Mouse (Mus musculus) testis, postnatal 10 days (tissue): ENCODE data around the gene Adamtsl1.

Experiments used
- DNase-seq: peaks from one replicate; pipeline ENCODE4 v3.0.0; 2021; ENCODE audit warnings: low spot score

The Adamtsl1 gene

DNA sequence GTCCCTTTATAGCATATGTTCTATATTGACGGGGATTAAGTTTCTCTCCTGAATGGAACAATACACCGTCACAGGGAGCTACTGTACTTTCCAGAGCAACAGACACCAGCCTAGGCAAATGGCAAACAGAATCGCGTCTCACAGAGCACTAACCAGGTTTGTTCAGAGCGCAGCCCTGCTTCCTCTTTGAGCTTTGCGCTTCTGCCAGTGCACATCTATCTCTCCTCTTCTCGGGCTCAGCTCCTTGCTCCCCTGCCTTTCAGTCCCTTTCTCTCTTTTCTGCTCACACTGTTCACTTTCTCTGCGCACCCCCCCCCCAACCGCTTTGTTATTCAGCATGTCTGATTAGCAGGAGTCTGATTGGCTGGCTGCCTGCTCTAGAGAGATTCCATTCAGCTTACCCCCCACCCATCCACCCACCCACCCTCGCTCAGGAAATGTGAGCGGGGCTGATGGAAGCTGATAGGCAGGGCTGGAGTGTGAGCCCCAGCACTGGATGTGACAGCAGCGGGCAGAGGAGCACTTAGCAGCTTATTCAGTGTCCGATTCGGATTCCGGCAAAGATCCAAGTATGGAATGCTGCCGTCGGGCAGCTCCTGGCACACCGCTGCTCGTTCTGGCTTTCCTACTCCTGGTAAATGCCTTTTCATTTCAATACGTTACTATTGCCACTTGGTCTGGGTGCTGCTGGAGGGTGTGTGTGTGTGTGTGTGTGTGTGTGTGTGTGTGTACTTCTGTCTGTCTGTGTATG lies 539.7 kb downstream of the Adamtsl1 start:
- peak; percentile 40 for DNase-seq

DNA sequence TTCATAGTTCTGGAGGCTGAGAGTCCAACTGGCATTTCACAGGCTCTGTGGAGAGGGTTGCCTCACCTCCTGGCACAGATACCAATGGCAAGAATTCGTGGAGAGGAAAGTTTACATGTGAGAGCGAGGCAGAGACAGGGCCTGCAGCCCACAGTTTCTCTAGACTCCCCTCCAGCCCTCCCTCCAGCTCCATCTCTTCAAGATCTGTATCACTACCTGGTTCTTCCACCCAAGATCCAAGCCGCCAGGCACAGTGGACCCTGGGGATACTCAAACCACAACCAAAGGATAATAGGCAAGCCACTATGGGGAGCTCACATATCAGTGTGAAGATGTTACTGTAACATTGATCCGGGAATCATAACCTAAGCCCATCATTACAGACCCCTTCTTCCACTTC lies 546.6 kb downstream of the Adamtsl1 start:
- no peak for DNase-seq

DNA sequence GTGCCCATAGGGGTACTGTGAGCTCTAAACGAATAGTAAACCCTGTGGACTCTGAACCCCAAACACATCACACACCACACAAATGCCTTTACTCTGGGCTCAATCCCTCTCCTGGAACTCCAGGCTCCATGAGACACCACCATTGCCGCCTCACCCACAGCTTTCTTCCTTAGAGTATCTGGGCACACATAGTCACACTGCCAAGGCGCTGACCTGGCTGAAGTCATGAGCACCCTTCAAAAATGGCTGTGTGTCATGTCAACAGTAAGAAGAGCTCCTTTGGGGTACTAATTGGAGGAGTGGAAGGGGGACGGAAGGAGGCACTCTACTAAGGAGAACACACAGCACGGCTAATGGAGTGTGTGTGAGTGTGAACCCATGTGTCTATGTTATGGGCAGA lies 554.4 kb downstream of the Adamtsl1 start:
- no peak for DNase-seq

DNA sequence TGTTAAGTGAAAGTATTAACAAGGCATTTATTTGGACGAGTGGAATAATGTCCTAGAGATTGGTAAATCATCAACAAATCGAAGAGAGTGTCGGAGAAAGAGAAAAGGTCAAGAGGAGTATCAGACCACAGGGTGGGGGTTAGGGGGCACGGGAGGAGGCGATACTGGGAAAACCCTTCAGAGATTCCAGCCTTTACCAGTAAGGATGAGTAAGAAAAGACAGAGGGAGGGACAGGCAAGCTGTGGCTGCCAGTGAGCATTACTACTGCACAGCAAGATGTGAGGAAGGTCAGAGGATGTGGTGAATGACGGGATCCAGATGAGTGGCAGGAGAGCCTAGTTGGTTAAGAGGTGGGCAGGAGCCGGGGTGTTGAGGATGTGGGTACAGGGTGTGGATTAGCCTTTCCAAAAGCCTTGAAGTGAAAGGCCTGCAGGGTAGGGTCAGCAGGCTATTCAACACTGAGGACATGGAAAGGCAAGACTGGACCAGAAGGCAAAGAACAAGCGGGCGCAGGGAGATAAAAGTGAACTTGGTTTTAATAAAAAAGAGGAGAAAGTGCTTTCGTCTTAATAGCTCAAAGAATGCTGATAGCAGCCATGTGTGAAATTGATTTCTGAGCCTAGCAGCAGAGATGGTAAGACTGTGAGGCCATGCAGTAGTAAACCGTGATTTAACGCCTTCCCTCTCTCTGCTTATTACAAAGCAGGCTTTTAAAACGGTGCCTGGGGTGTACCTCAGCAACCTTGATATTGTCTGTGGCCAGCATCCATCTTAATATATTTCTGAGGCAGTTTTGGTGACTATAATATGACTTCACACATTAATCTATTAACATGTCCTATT lies 555.1 kb downstream of the Adamtsl1 start:
- DNase-seq, result no peak

DNA sequence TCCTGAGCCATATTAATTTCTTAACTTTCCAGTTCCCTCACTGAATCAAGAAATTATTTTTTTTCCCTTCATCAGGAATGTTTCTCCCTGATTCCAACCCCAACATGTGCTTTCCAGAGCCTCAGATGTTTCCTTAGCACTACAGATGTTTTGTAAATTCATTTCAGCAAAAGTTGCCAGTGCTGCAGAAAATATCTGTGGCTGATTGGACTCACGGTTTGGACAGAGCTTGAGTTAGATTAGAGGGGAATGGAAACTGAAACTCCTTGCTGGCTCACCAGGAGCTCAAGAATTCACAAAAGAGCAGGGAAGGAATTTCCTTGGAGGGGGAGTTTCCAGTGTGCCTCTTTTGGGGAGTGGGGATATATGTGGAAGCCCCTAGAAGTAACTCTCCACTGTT lies 560.9 kb downstream of the Adamtsl1 start:
- no peak for DNase-seq

DNA sequence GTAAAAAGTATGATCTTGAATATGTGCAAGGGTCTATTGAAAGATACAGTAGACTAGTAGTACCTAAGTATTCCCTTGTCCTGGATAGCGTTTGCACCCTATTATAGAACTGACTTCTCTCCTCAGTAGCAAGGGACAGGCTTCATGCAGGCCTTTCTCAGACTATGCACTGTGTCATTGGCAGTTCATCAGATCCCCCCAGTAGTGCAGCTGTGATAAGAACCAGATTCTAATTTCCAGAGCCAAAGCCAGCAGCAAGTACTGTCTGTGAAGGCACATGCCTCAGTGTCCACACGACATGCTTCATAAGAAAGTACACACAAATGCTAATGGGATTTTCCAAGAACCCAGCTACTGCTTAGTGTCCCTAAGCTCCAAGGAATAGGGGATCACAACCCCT lies 563.4 kb downstream of the Adamtsl1 start:
- DNase-seq, result no peak

DNA sequence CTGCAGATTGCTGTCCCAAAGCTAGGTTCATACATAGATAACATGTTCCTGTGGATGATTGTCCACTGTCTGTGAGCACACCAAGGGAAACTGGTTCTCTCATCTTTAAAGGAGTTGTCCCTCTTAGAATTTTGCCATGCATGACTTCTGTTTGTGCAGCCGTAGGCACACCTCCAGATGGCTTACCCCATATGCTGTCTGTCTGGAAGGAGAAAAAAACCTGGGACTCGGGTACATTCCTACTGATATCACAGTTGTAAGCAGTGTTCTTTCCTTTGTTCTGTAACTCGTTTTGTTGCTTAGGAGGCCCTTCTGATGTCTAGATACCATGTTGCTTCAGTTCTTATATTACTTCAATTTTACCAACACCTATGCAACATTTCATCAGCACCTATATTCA lies 563.9 kb downstream of the Adamtsl1 start:
- DNase-seq, result no peak

DNA sequence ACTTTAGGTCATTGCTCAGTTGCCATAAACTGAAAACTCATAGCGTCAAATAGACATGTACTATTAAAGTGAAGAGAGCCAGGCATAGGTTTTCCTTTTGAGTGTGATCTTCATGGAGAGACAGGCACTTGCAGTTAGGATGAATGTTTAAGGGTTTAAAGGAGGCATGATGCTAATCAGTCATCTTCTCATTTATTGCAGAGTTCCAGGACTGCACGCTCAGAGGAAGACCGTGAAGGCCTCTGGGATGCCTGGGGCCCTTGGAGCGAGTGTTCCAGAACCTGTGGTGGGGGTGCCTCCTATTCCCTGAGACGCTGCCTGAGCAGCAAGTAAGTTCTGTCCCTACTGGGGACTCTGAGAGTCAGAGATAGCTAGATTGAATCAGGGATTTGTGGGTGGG lies 573.5 kb downstream of the Adamtsl1 start:
- no peak for DNase-seq

DNA sequence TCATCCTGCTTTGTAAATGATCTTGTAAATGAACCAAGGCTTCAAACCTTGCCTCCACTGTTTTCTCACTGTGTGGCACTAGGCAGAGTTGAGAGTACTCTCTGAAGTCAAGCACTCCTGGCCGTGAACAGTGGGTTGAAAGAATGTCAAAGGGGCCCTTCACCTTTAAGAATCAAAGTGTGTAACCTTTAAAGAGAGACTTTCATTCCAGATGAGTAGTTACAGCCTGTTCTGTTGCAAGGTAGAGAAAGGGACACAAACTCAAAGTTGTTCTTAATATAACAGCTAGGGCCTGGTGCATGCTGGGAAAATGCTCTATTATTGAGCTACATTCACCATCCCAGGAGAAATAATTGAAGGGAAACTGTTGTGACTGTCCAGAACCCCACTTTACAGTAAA lies 589.2 kb downstream of the Adamtsl1 start:
- no peak for DNase-seq

DNA sequence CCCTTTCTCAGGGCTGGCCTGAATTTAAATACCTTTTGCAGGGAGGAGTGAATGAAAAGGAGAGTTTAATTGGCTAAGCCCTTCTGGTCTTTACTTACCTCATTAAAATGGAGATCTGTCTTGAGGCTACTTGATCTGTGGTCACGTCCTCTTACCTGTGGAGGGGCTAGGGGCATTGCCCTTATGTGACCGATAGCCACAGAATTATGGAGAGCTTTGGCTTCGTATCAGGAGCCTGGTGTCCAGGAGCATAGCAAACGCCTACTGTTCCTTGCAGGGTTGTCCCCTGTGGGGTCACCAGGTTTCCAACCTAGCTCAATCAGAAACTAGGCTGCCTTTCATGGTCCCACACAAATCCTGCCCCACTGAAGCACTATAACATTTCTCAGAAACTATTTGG lies 594.4 kb downstream of the Adamtsl1 start:
- no peak for DNase-seq

DNA sequence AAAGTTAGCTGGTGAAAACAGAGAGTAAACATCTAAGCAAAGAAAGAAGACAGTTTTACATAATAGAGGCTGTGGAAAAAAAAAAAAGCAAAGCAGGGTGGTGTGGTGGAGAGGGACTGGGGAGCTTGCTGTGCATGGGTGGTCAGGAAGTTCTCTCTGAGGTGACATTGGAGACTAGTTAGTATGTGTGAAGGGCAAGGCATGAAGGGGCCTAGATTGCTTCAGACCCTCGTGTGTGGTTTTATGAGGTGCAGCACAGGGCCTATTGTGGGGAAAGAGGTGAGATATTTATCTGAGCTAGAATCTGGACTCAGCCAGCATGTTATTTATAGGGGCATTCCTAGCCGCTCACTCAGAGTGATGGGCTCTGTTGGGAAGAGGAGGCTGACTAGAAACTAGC lies 605.1 kb downstream of the Adamtsl1 start:
- no peak for DNase-seq

DNA sequence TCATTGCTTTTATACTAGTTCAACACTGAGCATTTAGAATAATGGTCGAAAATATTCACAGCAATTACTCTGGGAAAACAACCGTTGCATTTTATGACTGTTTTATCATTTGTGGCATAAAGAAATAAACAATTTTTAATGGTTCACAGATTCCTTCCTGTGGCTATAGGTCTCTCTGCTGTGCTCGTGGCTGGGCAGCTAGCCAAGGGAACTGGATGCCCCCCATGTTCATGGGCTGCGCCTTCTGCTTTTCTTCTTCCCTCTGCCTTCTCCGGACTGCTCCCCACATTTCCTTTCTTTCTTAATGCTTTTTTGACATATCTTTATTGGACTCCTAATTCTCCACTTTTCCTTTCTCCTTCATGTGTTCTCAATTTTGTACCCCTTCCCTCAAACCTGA lies 608.5 kb downstream of the Adamtsl1 start:
- no peak for DNase-seq

DNA sequence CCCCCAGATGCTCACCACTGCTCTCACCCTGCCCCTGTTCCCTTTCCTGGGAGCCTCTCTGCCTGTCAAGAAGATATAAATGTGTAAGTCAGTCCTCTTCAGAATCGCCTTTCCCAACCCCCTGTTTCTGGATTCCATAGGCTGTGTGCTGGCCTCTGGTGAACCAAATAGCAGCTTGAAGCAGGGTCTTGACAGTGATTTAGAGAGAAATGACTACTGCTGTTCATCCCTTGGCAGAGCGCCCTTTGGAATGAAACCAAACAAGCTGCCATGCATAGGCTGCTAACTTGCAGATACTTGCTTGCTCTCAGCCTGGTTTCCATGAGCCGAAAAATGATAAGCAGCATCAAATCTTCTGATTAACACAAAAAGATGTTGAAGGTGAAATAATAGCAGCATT lies 610.4 kb downstream of the Adamtsl1 start:
- peak; percentile 43 for DNase-seq

DNA sequence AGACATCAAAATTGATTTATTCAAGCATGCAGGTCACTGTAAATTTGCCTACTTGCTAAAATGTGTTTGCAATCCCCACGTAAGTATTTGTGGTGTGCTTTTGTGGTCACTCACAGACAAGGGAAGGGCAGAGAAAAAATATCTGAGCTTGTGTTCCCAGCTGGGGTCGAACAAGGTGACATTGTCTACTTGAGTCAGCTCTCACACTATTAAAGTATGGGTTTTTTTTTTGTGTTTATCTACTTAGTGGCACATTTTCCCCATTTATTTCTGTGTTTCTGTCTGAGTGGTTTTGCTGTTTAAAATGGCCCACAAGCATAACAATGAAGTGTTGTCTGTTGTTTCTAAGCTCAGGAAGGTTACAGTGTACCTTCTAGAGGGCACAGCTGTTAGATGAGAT lies 612.7 kb downstream of the Adamtsl1 start:
- no peak for DNase-seq

DNA sequence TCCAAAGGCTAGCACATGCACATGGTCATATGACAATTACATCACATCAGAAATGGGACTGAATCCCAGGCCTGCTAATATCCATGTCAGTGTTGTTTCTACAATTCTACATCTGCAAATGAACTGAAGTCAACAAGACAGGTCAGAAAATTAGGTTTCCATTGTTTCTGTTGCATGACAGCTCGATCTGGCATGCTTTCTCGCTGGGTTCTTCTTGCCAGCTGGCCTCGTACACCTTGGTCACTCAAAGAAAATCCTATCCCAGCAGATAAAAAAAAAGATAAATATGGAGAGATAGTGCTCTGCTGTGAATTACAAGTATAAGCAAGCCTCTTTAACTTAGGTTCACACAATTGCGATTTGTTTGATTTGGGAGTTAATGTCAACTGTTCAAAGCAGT lies 644.6 kb downstream of the Adamtsl1 start:
- no peak for DNase-seq

DNA sequence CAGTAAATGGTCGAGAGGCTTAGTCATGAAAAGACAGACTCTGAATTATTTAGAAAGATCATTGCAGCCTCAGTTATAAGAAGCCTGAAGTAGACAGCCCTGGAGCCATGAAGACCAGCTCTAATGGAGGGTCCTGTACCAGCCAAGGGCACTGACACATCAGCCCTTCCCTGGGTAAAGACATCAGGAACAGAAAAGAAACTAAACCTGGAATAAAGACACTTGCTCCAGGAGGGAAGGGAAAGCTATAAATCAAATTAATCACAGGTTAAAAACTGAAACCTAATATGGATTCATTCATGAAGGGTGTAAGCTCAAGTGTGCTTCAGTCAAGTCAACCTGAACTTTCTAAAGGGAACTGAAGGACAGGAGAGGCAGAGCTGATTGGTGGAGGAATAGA lies 645.4 kb downstream of the Adamtsl1 start:
- DNase-seq, result no peak

DNA sequence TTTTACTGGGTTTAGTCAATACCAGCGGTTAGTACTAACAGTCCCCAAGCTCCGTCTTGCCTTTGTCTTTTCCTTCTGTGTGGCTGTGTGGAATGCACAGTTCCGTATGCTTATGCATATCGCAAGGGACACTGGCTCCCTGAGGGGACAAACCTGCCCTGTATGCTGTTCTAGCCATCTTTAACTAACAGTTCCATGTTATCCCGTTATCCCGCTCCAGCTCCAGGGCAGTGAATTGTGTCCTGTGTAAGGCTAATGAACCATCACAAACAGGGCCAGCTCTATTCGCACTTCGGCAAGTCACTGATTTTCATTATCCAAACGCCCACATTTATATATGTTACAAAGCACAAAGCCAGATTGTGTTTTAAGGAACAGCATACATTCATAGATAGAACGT lies 656.8 kb downstream of the Adamtsl1 start:
- DNase-seq, result no peak

DNA sequence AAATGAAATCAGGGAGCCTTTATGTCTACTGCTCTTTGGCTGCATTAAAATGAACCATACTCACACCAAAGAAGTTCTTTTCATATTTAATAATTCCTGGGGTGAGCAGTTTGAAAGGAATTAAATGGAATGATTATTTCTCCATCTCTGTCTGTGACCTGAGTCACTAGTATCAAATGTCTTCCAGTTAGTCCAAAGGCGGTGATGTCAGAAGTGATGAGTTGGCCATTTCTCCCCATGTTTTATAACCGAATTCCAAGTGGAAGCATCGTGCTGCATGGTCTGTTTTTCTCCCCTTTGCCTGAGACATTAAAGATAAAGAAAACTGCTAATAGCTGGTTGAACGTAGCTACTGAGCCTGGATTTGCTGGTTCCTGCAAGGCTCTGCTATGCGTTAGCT lies 657.5 kb downstream of the Adamtsl1 start:
- DNase-seq, result no peak

DNA sequence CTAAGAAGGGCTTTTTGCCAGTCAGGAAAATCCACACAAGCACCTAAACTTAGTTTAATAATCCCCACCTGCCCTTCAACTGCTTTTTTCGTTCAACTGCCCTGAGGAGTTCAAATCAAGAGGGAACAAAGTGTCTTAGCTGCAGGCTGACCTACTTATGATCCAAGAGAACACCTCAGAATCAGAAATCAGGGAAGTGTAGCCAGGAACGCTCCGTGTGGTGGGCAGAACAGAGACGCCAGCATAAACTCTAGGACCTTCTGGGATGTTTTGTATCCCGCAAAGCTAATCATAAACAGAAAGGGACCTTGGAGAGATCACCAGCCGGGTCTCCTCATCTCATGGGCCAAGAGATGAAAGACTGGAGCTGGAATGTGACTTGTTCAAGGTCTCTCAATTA lies 663.5 kb downstream of the Adamtsl1 start:
- no peak for DNase-seq

DNA sequence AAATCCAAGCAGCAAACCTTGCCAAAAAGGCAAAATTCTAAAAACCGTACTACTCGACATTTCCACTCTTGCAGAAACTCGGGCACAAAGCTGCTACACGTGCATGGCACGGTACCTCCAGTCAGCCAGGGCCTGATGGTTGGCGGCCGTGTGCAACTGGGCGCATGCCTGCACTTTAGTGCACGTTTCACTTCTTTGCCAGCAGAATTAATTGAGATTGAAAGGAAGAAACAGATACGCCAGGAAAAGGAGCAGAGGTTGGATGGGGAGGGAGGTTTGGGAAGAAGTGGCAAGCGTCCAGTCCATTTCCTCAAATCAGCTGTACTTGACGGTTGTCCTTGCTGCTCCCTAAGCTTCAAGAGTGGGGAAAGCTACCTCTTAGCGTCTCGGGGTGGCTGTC lies 664.1 kb downstream of the Adamtsl1 start:
- DNase-seq, result no peak

DNA sequence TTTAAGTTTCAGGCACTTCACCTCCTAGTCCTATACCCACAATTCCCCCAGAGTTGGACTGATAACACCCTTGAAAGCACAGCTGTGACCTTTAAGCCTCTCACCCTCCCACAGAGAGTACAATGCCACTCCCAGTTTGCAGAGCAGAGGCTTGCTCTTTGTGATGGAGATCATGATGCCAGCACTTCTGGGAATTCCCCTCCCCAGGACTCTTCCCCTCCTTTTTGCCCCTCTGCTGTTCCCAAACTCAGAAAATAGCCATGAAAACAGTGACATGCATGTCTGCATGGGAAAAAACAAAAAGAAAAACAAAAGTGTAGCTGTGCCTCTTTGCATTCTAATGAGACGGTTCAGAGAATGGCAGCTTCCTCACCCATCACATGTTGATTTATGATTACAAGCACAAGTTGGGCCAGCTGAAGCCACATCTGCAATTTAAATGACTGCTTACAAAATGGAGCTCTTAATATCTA lies 669.8 kb downstream of the Adamtsl1 start:
- no peak for DNase-seq

DNA sequence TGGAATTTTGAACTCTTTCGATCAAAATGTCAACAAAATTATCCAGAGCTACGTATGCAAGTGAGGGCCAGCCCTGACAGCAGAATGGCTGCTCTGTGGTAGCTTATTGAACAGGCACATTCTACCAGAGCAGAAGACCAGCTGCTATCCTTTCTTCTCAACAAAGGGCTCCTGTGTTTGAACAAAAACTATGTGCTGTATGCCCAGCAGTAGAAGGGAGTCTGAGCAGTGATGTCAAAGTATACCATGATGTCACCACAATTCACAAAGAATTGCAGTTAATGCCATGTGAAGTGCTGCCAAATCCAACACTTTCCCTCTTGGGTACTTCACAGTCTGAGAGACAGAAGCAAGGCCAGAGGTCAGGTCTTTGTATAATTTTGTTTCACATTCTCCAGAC lies 675.9 kb downstream of the Adamtsl1 start:
- DNase-seq, result no peak

DNA sequence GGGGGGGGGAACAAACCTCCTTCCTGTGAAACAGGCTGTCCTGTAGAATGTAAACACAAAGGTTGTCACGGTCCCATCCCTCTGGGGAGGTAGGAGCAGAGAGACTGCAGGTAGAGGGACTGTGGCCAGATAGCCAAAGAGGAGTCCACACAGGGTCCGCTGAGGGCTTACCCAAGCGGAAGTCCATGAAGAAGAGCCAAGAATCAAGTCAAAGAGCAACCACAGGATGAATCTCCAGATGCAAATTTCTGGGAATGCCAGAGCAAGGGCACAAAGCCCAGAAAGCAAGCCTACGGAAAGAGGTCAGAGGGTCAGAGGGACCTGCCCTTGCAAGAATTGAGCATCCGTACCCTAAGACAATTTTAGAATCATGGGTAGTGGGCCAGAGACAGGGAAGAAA lies 677.2 kb downstream of the Adamtsl1 start:
- DNase-seq, result no peak

DNA sequence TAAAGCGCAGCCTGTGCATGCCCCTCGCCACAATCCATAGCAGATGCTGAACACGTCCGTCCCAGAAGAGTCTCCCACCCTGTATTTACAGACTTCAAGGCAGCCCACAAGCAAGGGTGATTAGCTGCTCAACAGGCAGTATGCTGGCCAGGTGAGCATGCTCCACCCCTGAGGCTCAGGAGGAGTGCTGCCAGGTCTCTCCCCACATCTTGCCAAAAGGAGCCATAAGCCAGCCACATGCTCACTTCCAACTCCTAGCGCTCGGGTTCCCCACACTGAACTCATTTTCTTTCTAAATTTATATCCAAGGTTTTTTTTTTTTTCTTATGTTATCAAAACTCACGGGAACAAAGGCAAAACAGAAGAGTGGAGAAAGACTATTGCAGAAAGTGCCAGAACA lies 687.8 kb downstream of the Adamtsl1 start:
- no peak for DNase-seq
